Mouse (Mus musculus) spleen, adult 12 weeks (tissue): ENCODE data around the gene Grin2a.

ENCODE experiments used
- DNase-seq: peaks from one replicate; pipeline ENCODE4 v3.0.0; 2022; ENCODE audit warnings: low spot score

Gene Grin2a

GRCm38 (mm10) chr16:9964469-9964868 is 30.9 kb downstream of the Grin2a start:
- no peak for DNase-seq

- DNase-seq: no peak
Measured at GRCm38 (mm10) chr16:9962482-9962881, 32.9 kb downstream of the Grin2a start.

- DNase-seq: no peak
Measured at GRCm38 (mm10) chr16:9959340-9959739, 36.0 kb downstream of the Grin2a start.

- DNase-seq: no peak
Measured at GRCm38 (mm10) chr16:9954266-9954665, 41.1 kb downstream of the Grin2a start.

GRCm38 (mm10) chr16:9953396-9953831 is 41.9 kb downstream of the Grin2a start:
- DNase-seq: no peak

- no peak for DNase-seq
Measured at GRCm38 (mm10) chr16:9949250-9949649, 46.1 kb downstream of the Grin2a start.

- DNase-seq: no peak
Measured at GRCm38 (mm10) chr16:9947430-9947829, 47.9 kb downstream of the Grin2a start.

GRCm38 (mm10) chr16:9944836-9945235 is 50.5 kb downstream of the Grin2a start:
- no peak for DNase-seq

- no peak for DNase-seq
Measured at GRCm38 (mm10) chr16:9941306-9941930, 53.9 kb downstream of the Grin2a start.

GRCm38 (mm10) chr16:9940716-9941115 is 54.6 kb downstream of the Grin2a start:
- DNase-seq: no peak

- no peak for DNase-seq
Measured at GRCm38 (mm10) chr16:9910672-9911071, 84.7 kb downstream of the Grin2a start.

GRCm38 (mm10) chr16:9909225-9909624 is 86.1 kb downstream of the Grin2a start:
- DNase-seq: no peak

- DNase-seq: no peak
Measured at GRCm38 (mm10) chr16:9904443-9904842, 90.9 kb downstream of the Grin2a start.

- no peak for DNase-seq
Measured at GRCm38 (mm10) chr16:9902680-9903463, 92.5 kb downstream of the Grin2a start.

- no peak for DNase-seq
Measured at GRCm38 (mm10) chr16:9901433-9901832, 93.9 kb downstream of the Grin2a start.

- no peak for DNase-seq
Measured at GRCm38 (mm10) chr16:9900996-9901395, 94.4 kb downstream of the Grin2a start.

- no peak for DNase-seq
Measured at GRCm38 (mm10) chr16:9900196-9900595, 95.2 kb downstream of the Grin2a start.

- no peak for DNase-seq
Measured at GRCm38 (mm10) chr16:9899176-9899575, 96.2 kb downstream of the Grin2a start.

- no peak for DNase-seq
Measured at GRCm38 (mm10) chr16:9895581-9895980, 99.8 kb downstream of the Grin2a start.

- DNase-seq: no peak
Measured at GRCm38 (mm10) chr16:9886155-9886554, 109.2 kb downstream of the Grin2a start.

GRCm38 (mm10) chr16:9884141-9884540 is 111.2 kb downstream of the Grin2a start:
- DNase-seq: no peak

- no peak for DNase-seq
Measured at GRCm38 (mm10) chr16:9882420-9882819, 112.9 kb downstream of the Grin2a start.

GRCm38 (mm10) chr16:9873001-9873400 is 122.4 kb downstream of the Grin2a start:
- DNase-seq: no peak

GRCm38 (mm10) chr16:9865710-9866109 is 129.7 kb downstream of the Grin2a start:
- no peak for DNase-seq
